Mouse (Mus musculus) frontal cortex, postnatal 10 days (tissue): ENCODE measurements around the gene Ipmk.
"Not testable (repeated sequence)": the region's sequence is repeated elsewhere in the genome, so short reads cannot be mapped to it uniquely, and the experiment has no call there.

ENCODE experiments used
- DNase-seq, 2 experiments: peaks; one replicate each; pipeline ENCODE4 v3.0.0; 2022; ENCODE audit warnings: low spot score in 2 of 2, mixed read lengths in 1 of 2

The Ipmk gene

GRCm38 (mm10) chr10:71422047-71423037 is 74.8 kb downstream of the Ipmk start:
- peak in 1 of 2 experiments; percentile 56 for DNase-seq

- no peak for DNase-seq
These were observed 79.2 kb downstream of the Ipmk start for GRCm38 (mm10) chr10:71426740-71427139.

- DNase-seq: no peak
These were observed 79.8 kb downstream of the Ipmk start for GRCm38 (mm10) chr10:71427381-71427780.

GRCm38 (mm10) chr10:71428246-71428864 is 80.8 kb downstream of the Ipmk start:
- no peak for DNase-seq

GRCm38 (mm10) chr10:71430661-71431060 is 83.1 kb downstream of the Ipmk start:
- no peak for DNase-seq

- no peak for DNase-seq
These were observed 95.5 kb downstream of the Ipmk start for GRCm38 (mm10) chr10:71443086-71443485.

GRCm38 (mm10) chr10:71447661-71448060 is 100.1 kb downstream of the Ipmk start:
- DNase-seq: no peak

GRCm38 (mm10) chr10:71448284-71448683 is 100.7 kb downstream of the Ipmk start:
- no peak for DNase-seq

GRCm38 (mm10) chr10:71455355-71455754 is 107.8 kb downstream of the Ipmk start:
- no peak for DNase-seq

GRCm38 (mm10) chr10:71462371-71462770 is 114.8 kb downstream of the Ipmk start:
- DNase-seq: not testable (repeated sequence)

GRCm38 (mm10) chr10:71464417-71464816 is 116.9 kb downstream of the Ipmk start:
- DNase-seq: no peak

GRCm38 (mm10) chr10:71468315-71468714 is 120.8 kb downstream of the Ipmk start:
- no peak for DNase-seq

- no peak for DNase-seq
These were observed 122.2 kb downstream of the Ipmk start for GRCm38 (mm10) chr10:71469751-71470150.

GRCm38 (mm10) chr10:71472033-71472432 is 124.5 kb downstream of the Ipmk start:
- no peak for DNase-seq

GRCm38 (mm10) chr10:71473590-71473989 is 126.0 kb downstream of the Ipmk start:
- DNase-seq: no peak

GRCm38 (mm10) chr10:71476471-71477080 is 129.0 kb downstream of the Ipmk start:
- peak in 1 of 2 experiments; percentile 18 for DNase-seq

- no peak for DNase-seq
These were observed 129.6 kb downstream of the Ipmk start for GRCm38 (mm10) chr10:71477147-71477546.

- DNase-seq: peak; percentile 33 to 80
These were observed 132.2 kb downstream of the Ipmk start for GRCm38 (mm10) chr10:71479700-71480325.
